Mouse (Mus musculus) Patski (cell line): Measurements from ENCODE around the gene Prm3. TPM values are rescaled to one million over a fixed set of nuclear protein-coding genes. Genes with fewer than 3 reads are reported as not detected.

Experiments
- ATAC-seq: fragments of 100-300 bp; one replicate; pipeline ENCODE4 v1.8.0; 2021
- CTCF ChIA-PET: fragments of 350-600 bp; sonication (Branson Sonifier 250); formaldehyde crosslinking; loops from one replicate; lab custom pipeline; 2022; ENCODE audit warnings: inconsistent platforms; lab: Charles Lee
- POLR2A ChIA-PET: fragments of 350-600 bp; sonication (Branson Sonifier 250); formaldehyde crosslinking; loops from one replicate; lab custom pipeline; 2022; ENCODE audit warnings: antibody characterized with exemption, inconsistent platforms; lab: Charles Lee
- DNase-seq: peaks from one replicate; pipeline ENCODE4 v3.0.0-alpha.2; 2011; ENCODE audit warnings: low read depth, low spot score
- H3K27me3 ChIP-seq: fragments of 371-371 bp; one replicate; pipeline ENCODE4 v1.5.1; 2021
- CTCF ChIP-seq: fragments of 100-300 bp; IDR thresholded peaks from one replicate; pipeline ENCODE4 v1.5.1; 2021
- in situ Hi-C: fragments of 300-500 bp; cut with MboI; formaldehyde crosslinking; loops from 3 replicates; pipeline ENCODE4 v1.11.1; 2018; ENCODE audit warnings: low pct_unique_long_range_greater_than_20kb, mixed read lengths
- polyA plus RNA-seq: library from polyadenylated mRNA; unstranded; gene quantifications from one replicate; pipeline ENCODE4 v1.2.3, GENCODE M21; 2021

Gene Prm3
- polyA plus RNA-seq, 1 experiment from 2014 or later = not detected

DNA sequence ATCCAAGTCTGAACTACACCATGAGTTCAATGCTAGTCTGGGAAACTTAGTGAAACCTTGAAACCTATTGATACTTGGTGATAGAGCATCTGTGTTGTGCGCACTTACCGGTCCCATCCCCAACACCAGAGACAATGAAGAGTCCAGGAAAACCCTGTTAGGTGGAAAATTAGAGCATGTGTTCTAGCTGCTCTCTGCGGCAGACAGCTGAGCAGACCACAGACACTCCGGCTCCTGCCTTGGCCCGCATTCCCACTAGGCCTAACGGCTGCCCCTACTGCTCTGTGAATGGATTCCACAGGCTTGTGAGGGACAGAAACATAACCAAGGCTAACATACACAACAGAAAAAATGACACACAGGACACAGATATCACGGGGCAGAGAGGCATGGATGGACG is 17.2 kb downstream of the Prm3 start:
- H3K27me3 ChIP-seq = no peaks in the 10 kb centered on the region
- CTCF ChIA-PET = no interaction called here
- ATAC-seq (no peak), DNase-seq (no peak)
- TF ChIP-seq CTCF = no peak
- in situ Hi-C loops = no loop called here
- POLR2A ChIA-PET = no interaction called here

DNA sequence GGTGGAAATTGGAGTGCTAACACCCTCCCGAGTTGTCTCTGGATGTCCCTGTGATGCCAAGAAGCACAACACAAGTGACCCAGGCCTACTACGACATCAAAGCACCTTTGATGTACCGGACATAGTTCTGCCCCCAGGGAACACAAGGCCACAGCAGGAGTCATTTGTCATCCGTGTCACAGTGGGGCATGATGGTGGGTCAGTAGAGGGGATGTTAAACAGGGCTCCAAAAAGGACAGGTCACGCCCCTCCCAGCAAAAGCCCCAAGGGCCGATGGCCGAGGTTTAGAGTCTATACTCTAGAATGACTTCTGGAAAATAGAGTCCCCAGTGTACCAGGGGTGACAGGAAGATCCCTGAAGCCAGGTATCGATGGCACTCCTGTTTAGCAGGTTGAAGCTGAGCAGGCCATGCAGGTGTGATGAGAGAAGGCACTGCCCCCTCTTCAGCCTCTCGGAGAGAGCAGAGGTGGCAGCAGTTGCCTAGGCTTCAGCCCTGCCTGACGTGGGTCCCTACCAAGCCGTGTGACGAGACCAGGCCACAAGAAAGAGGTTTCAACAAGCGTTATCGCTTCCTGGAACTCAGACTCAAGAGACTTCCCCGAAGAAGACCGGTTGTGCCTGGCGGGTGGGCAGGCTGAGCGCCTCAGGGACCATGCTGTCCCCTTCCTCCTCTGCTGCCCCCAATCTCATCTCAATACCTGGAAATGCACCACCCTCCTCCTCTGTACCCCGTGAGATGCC is 18.8 kb downstream of the Prm3 start:
- POLR2A ChIA-PET = no interaction called here
- CTCF ChIA-PET = no interaction called here
- TF ChIP-seq CTCF = no peak
- H3K27me3 ChIP-seq = no peaks in the 10 kb centered on the region
- no peak for DNase-seq
- in situ Hi-C loops = no loop called here
- no peak for ATAC-seq

DNA sequence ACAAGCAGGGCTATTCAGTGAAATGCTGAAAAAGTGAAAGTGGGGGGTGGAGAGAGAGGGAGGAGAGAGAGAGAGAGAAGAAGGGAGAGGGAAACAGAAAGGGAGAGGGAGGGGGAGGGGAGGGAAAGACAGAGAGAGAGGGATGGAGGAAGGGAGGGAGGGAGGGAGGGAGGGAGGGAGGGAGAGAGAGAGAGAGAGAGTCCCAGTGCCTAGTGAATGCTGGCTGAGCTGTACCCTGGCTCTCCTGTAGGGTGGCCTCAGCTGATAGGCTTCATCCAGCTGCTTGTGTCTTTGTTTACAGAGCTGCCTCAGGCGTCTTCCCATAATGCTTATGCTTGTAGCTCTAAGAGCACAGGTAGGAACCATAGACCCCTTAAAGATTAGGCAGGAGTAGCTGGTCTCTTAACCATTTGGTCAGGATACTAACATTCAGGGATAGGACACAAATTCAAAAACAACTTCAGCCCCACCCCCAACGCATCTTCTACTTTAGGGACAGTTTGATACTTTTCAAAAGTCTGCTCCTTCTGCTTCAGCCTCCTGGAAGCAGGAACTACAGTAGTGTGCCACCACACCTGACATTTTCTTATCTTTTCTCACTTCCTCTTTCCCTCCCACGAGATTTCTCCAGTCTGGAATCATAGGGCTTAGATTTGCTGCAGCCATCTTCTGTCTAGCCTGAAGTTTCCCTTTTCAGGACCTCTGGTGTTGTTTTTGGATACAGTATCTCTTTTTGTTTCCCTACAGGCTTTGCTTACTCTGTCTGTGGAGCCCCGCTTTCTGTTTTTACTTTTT is 20.0 kb downstream of the Prm3 start:
- CTCF ChIA-PET = interaction anchor here (1.2 to 1.3 kb wide), 2 partner anchors 11 to 15 kb away, joined by 3 to 5 read pairs; no protein-coding TSS in a partner anchor
- in situ Hi-C loops = no loop called here
- DNase-seq (no peak), ATAC-seq (no peak)
- POLR2A ChIA-PET = no interaction called here
- TF ChIP-seq CTCF = no peak
- H3K27me3 ChIP-seq = no peaks in the 10 kb centered on the region

DNA sequence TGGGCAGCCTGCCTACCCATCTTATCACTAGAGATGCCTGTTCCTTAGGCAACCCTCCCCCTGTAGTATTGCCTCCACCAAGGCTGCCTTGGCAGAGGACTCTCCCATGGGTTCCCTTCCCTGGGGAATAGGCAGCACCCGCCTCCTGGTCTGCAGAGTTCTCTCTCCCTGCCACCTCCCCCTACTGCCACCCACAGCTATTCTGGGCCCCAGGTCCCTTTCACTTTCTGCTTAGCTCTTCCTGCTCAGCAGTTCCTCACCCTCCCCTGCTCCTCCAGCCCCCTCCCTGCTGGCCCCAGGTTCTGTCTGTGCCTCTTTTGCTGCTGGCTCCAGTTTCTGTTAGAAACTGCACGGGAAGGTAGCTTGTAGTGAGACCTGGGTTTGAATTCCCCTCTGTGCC is 21.1 kb downstream of the Prm3 start:
- H3K27me3 ChIP-seq = no peaks in the 10 kb centered on the region
- no peak for TF ChIP-seq CTCF
- ATAC-seq (peak; percentile 29), DNase-seq (no peak)
- in situ Hi-C loops = no loop called here
- ChIA-PET CTCF (interaction anchor here (1.2 to 1.3 kb wide), 2 partner anchors 13 to 14 kb away, joined by 3 to 5 read pairs; no protein-coding TSS in a partner anchor), POLR2A (interaction anchor here (0.6 kb wide), 1 partner anchor 198 kb away, joined by 3 read pairs; no protein-coding TSS in a partner anchor)

DNA sequence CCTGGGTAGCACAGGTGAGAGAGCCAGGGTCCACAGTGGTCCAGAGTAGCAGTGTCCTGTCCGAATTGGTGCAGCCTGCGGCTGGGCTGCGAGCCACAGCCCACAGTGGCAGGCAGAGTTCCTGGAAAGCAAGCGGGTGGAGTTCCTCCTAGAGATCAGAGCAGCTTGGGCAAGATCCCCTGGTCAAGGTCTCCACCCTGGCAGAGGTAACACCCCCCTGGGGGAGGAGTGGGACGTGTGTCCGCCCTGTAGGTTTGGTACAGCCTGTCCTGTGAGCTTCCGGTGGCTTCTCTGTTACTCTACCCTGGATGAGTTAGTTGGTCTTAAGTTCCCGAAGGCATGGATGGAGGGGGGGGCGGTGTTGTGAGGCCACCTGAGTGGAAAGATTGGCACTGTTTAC is 21.9 kb downstream of the Prm3 start:
- no peaks in the 10 kb centered on the region for H3K27me3 ChIP-seq
- no peak for ATAC-seq
- ChIA-PET POLR2A (no interaction called here), CTCF (interaction anchor here (1.2 kb wide), 1 partner anchor 17 kb away, joined by 3 read pairs; the partner anchor contains the start of gene Socs1)
- no peak for DNase-seq
- no peak for TF ChIP-seq CTCF
- in situ Hi-C loops = no loop called here

DNA sequence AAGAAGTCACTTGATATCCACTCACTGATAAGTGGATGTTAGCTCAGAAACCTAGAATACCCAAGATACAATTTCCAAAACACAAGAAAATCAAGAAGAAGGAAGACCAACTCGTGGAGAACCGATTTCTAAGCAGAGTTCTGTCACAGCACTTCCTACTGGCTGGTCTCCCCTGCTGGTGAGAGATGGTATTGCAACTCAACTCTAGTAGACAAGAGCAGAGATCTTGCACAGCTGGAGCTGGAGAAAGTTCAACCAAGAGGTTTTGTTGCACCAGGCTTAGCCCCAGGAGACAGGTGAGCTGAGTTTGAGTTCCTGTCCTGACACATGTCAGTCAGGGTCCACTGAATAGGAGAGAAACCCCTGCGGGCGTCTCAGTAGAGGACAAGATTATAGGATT is 23.6 kb downstream of the Prm3 start:
- DNase-seq (no peak), ATAC-seq (no peak)
- ChIA-PET CTCF (interaction anchor here (0.8 to 1.7 kb wide), 9 partner anchors 10 to 130 kb away, joined by 3 to 7 read pairs (median 4); no protein-coding TSS in a partner anchor), POLR2A (no interaction called here)
- TF ChIP-seq CTCF = peak; percentile 85
- H3K27me3 ChIP-seq = no peaks in the 10 kb centered on the region
- in situ Hi-C loops = no loop called here

DNA sequence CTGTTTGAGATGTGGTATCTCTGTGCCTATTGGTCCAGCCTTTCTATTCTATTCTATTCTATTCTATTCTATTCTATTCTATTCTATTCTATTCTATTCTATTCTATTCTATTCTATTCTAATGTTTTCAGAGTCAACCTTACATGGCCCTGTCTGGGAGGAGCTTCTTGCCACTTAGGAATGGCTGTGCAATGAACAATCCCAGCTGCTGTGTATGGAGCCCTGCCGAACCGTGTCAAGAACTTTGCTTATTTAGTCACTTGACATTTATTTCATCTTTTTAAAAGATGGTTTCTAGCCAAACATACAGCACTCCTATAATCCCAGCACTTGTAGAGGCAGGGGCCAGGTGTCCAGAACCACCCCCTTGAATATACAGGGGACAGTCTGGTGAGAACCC is 26.4 kb downstream of the Prm3 start:
- H3K27me3 ChIP-seq = no peaks in the 10 kb centered on the region
- in situ Hi-C loops = no loop called here
- ATAC-seq (no peak), DNase-seq (no peak)
- ChIA-PET CTCF (no interaction called here), POLR2A (no interaction called here)
- TF ChIP-seq CTCF = no peak

DNA sequence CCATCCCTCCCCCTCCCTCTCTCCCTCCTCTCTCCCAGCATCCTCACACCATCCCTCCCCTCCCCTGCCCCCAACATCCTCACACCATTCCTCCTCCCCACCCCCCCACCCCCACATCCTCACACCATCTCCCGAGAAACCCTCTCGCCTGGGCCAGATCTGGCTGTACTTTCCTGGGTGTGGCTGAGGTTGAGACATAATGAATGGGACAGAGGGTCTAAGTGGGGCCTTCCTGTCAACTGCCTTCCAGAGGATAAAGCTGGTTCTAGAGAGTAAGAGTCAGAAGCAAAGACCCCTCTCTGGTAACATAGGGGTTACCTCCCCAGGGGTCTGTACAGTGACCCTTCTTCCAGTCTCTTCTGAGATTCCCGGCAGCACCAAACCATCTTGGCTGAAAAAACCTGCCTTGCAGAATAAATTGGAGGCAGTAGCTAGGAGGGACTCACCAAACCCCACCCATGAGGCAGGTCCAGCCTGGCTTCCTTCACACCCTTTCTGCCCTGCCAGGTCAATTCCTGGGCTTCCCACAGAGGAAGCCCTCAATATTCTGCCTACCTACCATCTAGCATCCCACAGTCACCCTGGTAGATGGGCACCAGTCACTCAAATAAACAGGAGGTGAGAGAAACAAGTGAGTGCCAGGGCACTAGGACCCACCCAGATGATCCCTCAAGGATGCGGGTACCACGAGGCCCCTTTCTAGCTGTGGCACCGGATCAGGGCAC is 27.0 kb downstream of the Prm3 start:
- no peaks in the 10 kb centered on the region for H3K27me3 ChIP-seq
- TF ChIP-seq CTCF = no peak
- DNase-seq (no peak), ATAC-seq (no peak)
- POLR2A ChIA-PET = no interaction called here
- in situ Hi-C loops = no loop called here
- CTCF ChIA-PET = no interaction called here

DNA sequence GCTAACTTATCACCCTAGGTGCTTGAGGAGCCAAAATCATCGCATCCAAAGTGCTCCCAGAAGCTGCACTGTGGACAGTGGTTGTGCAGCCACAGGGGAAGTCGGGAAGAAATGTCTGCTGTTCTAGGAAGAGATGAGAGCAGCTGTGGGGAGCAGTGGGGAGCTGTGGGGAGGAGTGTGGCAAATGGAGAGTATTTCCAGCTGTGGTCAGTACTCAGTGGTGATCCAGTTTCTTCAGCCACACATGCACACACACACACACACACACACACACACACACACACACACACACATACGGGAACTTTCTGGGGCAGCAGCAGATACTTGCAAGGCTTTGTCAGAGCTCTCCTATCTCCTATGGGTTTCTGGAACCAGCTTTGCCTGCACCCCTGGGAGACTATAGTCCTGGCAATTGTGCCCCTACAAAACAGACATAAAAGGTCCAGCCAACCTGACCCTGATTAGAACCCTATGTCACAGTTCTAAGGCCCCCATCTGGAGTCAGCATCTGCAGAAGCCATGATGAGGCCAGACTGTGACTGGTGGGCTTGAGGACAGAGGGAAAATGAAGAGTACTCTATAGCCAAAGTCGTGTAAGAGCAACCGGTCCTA is 28.0 kb downstream of the Prm3 start:
- no peaks in the 10 kb centered on the region for H3K27me3 ChIP-seq
- TF ChIP-seq CTCF = no peak
- in situ Hi-C loops = no loop called here
- POLR2A ChIA-PET = no interaction called here
- no peak for ATAC-seq
- CTCF ChIA-PET = no interaction called here
- DNase-seq = no peak

DNA sequence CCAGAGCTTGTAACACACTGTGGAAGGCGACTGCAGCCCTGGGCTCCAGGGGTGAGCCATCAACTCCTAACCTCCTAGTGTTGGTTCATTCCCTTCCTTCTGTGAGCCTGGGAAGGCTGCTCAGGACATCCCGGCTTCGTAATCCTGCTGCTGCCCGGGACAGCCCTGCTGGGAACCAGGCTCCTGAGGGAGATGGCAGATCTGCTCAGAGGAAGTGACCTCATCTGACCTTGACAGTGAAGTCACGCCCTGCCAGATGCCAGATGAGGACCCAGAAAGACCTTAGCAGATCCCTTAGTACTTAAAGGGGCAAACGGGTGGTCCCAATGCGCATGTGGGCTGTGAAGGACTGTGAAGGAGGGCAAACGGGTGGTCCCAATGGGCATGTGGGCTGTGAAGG is 29.5 kb downstream of the Prm3 start:
- H3K27me3 ChIP-seq = no peaks in the 10 kb centered on the region
- no peak for TF ChIP-seq CTCF
- ATAC-seq (no peak), DNase-seq (no peak)
- CTCF ChIA-PET = no interaction called here
- in situ Hi-C loops = no loop called here
- POLR2A ChIA-PET = no interaction called here
